Mouse (Mus musculus) mouse embryonic stem cell (cell line): ENCODE measurements at regions not wholly inside any gene's neighbourhood (a gene's known extent, or its start where the extent isn't known, plus 50 kb on each side); places are given as distances from the start of the nearest gene placed in this dataset.

ENCODE experiments used
- in situ Hi-C, 2 experiments: fragments of 300-500 bp; cut with MboI; formaldehyde crosslinking; loops; 1 replicate in 1 of 2; 3 replicates in 1 of 2; pipeline ENCODE4 v1.14.3; 2019 to 2020; ENCODE audit warnings: low sequenced_read_pairs in 2 of 2, low pct_unique_long_range_greater_than_20kb in 1 of 2, mixed read lengths in 1 of 2; ENCODE audit not compliant: unreplicated experiment in 1 of 2

DNA sequence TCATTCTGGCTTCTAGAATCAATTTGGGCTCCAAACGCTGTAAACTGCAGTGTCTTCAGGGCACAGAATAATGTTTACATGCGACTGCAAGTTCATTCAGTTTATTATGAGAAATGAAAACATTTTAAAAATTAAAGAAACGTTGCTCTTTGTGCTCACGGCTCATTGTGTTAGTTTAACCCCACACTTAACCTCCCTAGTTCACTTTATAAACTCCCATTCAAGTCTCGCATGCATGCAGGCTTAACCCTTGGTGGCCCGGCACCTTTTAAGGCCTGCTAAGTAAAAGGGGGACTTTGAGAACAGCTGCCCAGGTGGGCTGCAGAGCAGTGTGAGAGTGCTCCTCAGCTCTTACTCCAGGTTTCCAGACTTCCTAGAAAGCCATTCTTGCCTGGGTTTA, 218.3 kb upstream of the Mgmt start:
- in situ Hi-C loops: no loop called here

- in situ Hi-C loops: no loop called here
These were observed 217.3 kb upstream of the Mgmt start for GRCm38 (mm10) chr7:136676987-136677545.

DNA sequence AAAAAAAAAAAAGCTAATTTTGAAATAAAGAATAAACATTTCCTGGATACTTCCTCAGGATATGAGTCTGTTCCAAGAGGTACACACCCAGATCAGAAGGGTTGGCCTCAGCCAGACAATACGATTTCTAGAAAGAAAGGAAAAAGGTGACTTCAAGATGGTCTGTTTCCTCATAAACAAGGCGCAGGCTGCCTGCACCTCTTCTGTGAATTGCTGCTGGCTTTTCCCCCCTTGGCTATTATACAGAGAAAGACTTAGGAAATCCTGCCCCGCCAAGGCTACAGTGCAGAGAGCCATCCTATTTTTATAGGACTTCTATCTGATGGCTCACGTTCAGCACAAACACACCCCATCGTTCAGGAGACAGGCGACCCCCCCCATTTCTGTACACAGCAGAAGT, 204.8 kb upstream of the Mgmt start:
- in situ Hi-C loops: no loop called here

GRCm38 (mm10) chr7:136706246-136706645, 188.2 kb upstream of the Mgmt start:
- in situ Hi-C loops: no loop called here

- in situ Hi-C loops: no loop called here
These were observed 187.0 kb upstream of the Mgmt start for GRCm38 (mm10) chr7:136707200-136708003.

GRCm38 (mm10) chr7:136708004-136708435, 186.4 kb upstream of the Mgmt start:
- in situ Hi-C loops: no loop called here

DNA sequence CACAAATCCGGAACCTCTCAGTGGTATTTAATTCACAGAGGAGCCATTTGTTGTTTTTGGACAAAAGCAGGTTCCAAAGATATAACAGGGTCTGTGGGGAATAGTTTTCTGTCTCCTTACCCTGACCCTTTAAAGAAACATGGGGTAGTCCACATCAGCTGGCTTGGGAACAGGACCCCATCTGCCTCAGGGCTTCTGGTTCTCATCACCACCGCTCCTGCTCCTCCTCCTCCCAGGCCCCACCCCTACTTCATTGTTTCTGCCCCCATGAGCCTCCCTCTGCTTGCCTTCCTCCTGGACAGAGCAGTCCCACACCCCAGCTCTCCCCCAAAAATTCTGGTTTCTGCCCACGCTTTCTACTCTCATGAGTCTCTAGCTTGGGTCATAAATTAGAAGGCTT, 183.8 kb upstream of the Mgmt start:
- in situ Hi-C loops: no loop called here

DNA sequence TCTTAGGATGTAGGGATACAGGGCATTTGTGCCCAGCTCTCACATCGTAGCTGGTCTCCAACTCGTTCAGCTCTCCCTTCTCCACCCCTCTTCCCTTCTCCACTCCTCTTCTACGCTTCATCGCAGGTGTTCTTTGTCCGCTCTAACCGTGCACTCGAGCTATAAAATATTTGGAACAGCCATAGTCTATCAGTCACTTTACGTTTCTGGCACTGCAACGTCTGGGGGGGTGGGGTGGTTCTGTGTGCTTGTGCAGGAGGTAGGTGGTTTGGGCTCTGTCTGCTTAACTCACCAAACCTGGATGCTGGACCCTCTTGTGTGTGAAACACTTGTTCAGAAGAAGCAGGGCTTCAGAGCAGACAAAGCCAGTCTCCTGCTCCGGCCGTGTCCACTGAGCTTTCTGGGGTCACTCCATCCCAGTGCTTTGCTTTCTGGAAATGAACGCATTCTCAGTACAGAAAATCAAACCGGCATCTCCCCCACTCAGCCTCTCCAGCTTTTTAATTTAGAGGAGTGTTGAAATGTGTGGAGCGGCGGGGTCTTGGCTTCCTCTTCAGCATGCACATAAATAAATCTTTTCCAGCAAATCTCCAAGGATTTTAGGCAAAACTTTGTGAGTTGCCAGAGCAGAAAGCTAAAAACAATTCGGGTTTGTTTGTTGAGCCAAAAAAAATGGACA, 181.3 kb upstream of the Mgmt start:
- in situ Hi-C loops: no loop called here

- in situ Hi-C loops: no loop called here
These were observed 166.6 kb upstream of the Mgmt start for GRCm38 (mm10) chr7:136727628-136728402.

DNA sequence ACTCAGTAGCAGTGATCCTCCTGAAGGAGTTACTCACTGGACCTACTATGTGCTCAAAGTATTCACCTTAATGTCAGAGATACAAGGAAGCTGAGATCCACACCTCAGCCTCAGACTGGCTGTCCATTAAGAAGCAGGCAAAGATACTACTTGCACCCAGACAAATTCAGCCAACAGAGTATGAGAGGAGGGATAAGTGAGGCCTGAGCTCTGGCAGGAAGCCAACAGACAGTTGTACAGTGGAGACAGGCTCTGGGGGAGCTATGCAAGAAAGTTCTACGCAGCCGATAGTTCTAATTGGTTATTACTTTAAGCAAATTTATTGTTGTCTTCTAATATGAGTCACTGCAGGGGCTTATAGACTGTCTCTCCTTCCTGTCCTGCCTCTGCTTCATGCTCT, 152.2 kb upstream of the Mgmt start:
- in situ Hi-C loops: no loop called here

DNA sequence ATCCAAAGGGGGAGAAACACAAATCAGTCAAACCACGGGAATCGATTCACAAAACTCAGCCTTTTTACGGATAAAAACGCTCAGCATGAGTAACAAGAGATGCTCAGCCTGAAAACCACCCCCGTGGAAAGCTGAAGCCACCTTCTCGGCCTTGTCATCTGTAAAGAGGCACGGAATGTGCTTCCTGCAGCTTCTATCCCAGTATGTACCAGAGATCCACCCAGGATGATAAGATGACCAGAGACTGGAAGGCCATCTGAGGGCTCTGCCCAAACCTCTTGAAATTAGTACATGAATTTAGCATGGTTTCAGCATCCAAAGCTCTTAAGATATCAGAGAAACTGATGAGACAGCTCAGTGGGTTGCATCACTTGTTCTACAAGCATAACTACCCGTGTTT, 149.0 kb upstream of the Mgmt start:
- in situ Hi-C loops: no loop called here

GRCm38 (mm10) chr7:136751477-136751876, 142.9 kb upstream of the Mgmt start:
- in situ Hi-C loops: no loop called here

DNA sequence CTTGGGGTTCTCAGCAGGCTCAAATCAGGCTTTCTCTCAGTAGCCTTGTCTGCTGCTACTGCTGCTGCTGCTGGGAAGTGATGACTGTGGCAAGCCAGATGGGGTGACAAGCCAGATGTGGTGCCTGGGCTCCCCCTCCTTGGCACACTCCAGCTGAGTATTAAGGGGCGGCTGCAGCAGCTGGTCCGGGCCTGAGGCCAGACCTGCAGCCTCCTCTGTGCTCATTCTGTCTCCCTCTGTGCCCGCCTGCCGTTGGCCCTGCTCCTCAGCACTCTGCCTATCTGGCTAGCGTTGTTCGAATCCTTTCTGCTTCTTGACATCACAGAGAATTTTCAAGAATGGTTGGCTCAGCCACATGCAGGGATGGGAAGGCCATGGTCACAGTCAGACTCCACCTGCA, 139.6 kb upstream of the Mgmt start:
- in situ Hi-C loops: no loop called here

DNA sequence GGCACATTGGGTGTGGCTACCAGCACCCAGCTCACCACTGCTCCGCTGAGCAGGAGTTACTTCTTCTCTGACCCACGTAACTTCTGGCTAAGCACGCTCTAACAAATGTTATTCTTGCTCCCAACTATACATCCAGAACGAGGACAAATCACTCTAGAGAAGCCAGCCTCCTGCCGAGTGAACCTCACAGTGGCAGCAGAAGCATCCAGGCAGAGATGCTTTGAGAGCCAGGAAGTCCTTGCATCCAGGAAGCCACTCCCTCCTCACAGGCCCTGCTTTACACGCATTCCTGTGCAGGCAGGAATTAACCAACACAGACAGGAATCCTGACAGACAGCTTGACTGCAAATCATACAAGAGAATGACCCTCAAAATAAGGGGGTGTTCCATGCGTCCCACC, 129.4 kb upstream of the Mgmt start:
- in situ Hi-C loops: no loop called here

GRCm38 (mm10) chr7:136767231-136767630, 127.2 kb upstream of the Mgmt start:
- in situ Hi-C loops: no loop called here

DNA sequence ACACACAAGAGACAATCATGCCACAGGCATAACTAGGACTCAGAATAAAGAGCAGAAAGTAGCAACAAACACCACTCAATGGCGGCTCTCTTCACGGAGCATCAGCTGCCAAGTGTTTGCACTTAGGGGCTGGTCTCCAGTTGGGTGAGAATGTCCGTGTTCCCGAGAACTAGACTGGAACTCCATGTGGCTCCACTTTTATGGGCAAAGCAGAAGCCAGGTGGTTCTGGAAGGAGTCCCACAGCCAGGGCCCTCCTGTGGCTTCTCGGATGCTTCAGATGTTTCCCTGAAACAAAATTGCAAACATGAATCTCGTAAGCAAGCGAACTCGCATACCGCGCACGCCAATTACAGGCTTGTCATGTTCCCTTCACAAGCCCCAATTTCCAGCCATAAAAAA, 113.7 kb upstream of the Mgmt start:
- in situ Hi-C loops: no loop called here

DNA sequence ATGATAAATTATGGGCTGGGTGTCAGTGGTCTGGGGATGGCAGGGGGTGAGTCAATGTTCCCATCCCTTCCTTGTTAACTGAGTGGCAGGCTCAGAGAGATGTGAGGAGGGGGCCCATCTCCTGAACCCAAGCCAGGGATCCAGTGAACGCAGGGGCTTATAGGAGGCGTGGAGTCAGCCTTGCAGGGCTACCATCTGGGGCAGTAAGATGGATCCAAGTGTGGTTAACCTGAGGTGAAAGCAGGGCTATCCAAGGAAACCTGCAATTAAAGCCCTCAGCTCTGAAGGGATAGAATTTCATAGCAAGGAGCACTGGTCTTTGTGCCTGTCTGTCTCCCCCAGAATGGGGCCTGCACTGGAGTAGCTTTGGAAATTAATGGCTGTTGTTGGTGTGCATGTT, 103.3 kb upstream of the Mgmt start:
- in situ Hi-C loops: no loop called here

DNA sequence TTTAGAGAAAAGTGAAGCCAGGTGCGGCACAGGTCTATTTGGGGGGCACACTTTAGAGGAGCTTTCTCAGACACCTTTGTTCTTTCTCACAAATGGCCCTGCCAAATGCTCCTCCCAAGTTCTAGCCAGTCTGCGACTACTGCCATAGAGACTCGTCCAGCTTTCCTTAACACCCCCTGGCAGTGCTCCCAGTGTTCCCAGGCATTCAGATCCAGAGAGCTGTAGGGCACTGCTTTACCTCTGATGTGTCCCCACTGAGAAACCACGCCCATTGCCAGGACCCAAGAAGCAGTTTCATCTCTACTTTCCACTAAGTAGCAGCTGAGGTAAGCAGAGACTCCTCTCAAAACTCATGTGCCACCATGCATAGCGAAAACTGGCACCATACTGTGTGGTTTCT, 102.3 kb upstream of the Mgmt start:
- in situ Hi-C loops: no loop called here

DNA sequence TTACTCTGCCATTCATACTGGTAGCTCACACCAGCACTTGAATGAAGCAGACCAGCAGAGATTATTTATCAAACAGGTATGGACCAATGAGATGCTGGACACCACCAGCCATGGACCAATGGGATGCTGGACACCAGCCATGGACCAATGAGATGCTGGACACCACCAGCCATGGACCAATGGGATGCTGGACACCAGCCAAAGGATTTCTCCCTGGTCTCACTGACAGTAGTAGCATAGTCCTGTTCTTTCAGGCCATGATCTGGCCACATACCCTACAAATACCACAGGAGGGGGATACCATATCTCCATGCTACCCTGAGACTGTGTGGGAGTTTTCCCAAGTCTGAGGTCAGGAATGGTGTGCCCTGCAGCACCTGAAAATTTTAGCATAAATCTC, 98.0 kb upstream of the Mgmt start:
- in situ Hi-C loops: no loop called here
